Mouse (Mus musculus) embryonic facial prominence, embryonic 12.5 days (tissue): ENCODE results near the gene Hspa1a. TPM values are rescaled to one million over a fixed set of nuclear protein-coding genes. Genes with fewer than 3 reads are reported as not detected.

ENCODE experiments used
- polyA plus RNA-seq: library from polyadenylated mRNA; unstranded; fragments of >200 nt; fragmentation: Nextera tagmentation; extraction: Ambion mirVana; gene quantifications from 2 replicates; pipeline ENCODE4 v1.2.1, GENCODE M21; 2016

Hspa1a gene
- polyA plus RNA-seq, 1 experiment from 2014 or later = 4.9 TPM

Other genes with a start within 250 kb of the Hspa1a start
- gene C4b, start 228.3 kb downstream of the Hspa1a start, polyA plus RNA-seq = 0.05 TPM in 1 of 2 replicates, not detected in the other
- not detected in 2 replicates for gene Cyp21a1, start 167.6 kb downstream of the Hspa1a start, polyA plus RNA-seq
- gene Stk19, start 135.2 kb downstream of the Hspa1a start, polyA plus RNA-seq = 21.5 and 23.8 TPM in 2 replicates
- gene Dxo, start 135.1 kb downstream of the Hspa1a start, polyA plus RNA-seq = 65.5 and 77.7 TPM in 2 replicates
- gene Skiv2l, start 121.9 kb downstream of the Hspa1a start, polyA plus RNA-seq = 61.6 and 64.3 TPM in 2 replicates
- gene Nelfe, start 121.8 kb downstream of the Hspa1a start, polyA plus RNA-seq = 127 and 134 TPM in 2 replicates
- gene Cfb, start 109.6 kb downstream of the Hspa1a start, polyA plus RNA-seq = 1.1 and 1.7 TPM in 2 replicates
- gene Zbtb12, start 92.7 kb downstream of the Hspa1a start, polyA plus RNA-seq = 8.6 and 8.9 TPM in 2 replicates
- 0.31 TPM in 1 of 2 replicates, not detected in the other for gene Gm20547, start 90.1 kb downstream of the Hspa1a start, polyA plus RNA-seq
- gene C2, start 73.9 kb downstream of the Hspa1a start, polyA plus RNA-seq = 1.2 and 2.5 TPM in 2 replicates
- gene Ehmt2, start 73.7 kb downstream of the Hspa1a start, polyA plus RNA-seq = 111 and 121 TPM in 2 replicates
- gene Slc44a4, start 57.7 kb downstream of the Hspa1a start, polyA plus RNA-seq = 0.29 TPM in 1 of 2 replicates, not detected in the other
- gene Neu1, start 40.9 kb downstream of the Hspa1a start, polyA plus RNA-seq = 19.2 and 20.8 TPM in 2 replicates
- 0.33 and 0.36 TPM in 2 replicates for gene Hspa1b, start 12.9 kb downstream of the Hspa1a start, polyA plus RNA-seq
- not detected in 2 replicates for gene Gm20481, start 2.2 kb downstream of the Hspa1a start, polyA plus RNA-seq
- gene Hspa1l, start 547 bp upstream of the Hspa1a start, polyA plus RNA-seq = 0.84 and 0.99 TPM in 2 replicates
- gene Lsm2, start 9.7 kb upstream of the Hspa1a start, polyA plus RNA-seq = 212 and 230 TPM in 2 replicates
- gene Vars, start 28.8 kb upstream of the Hspa1a start, polyA plus RNA-seq = 150 and 160 TPM in 2 replicates
- 0.20 and 0.25 TPM in 2 replicates for gene Vwa7, start 44.4 kb upstream of the Hspa1a start, polyA plus RNA-seq
- gene Sapcd1, start 55.9 kb upstream of the Hspa1a start, polyA plus RNA-seq = 8.7 and 9.5 TPM in 2 replicates
- 3.7 and 4.2 TPM in 2 replicates for gene Msh5, start 74.6 kb upstream of the Hspa1a start, polyA plus RNA-seq
- gene Clic1, start 77.8 kb upstream of the Hspa1a start, polyA plus RNA-seq = 205 and 211 TPM in 2 replicates
- 471 and 492 TPM in 2 replicates for gene Ddah2, start 86.9 kb upstream of the Hspa1a start, polyA plus RNA-seq
- gene Ly6g6c, start 93.2 kb upstream of the Hspa1a start, polyA plus RNA-seq = not detected in 2 replicates
- gene Mpig6b, start 94.0 kb upstream of the Hspa1a start, polyA plus RNA-seq = 0.61 and 0.99 TPM in 2 replicates
- 1.1 and 1.3 TPM in 2 replicates for gene Ly6g6e, start 104.7 kb upstream of the Hspa1a start, polyA plus RNA-seq
- gene Ly6g6d, start 105.9 kb upstream of the Hspa1a start, polyA plus RNA-seq = 0.68 TPM in 1 of 2 replicates, not detected in the other
- gene Ly6g6f, start 113.5 kb upstream of the Hspa1a start, polyA plus RNA-seq = 0.27 and 0.65 TPM in 2 replicates
- 83.3 and 86.7 TPM in 2 replicates for gene Abhd16a, start 117.1 kb upstream of the Hspa1a start, polyA plus RNA-seq
- gene Ly6g5c, start 136.1 kb upstream of the Hspa1a start, polyA plus RNA-seq = not detected in 2 replicates
- 0.82 and 1.0 TPM in 2 replicates for gene Ly6g5b, start 143.3 kb upstream of the Hspa1a start, polyA plus RNA-seq
- 22.4 and 25.5 TPM in 2 replicates for gene Gpank1, start 149.3 kb upstream of the Hspa1a start, polyA plus RNA-seq
- gene Csnk2b, start 149.9 kb upstream of the Hspa1a start, polyA plus RNA-seq = 254 and 259 TPM in 2 replicates
- gene D17H6S53E, start 154.2 kb upstream of the Hspa1a start, polyA plus RNA-seq = 9.3 and 10.7 TPM in 2 replicates
- 0.46 and 0.49 TPM in 2 replicates for gene Apom, start 159.9 kb upstream of the Hspa1a start, polyA plus RNA-seq
- 73.3 and 74.0 TPM in 2 replicates for gene Bag6, start 163.0 kb upstream of the Hspa1a start, polyA plus RNA-seq
- gene Prrc2a, start 192.7 kb upstream of the Hspa1a start, polyA plus RNA-seq = 225 and 230 TPM in 2 replicates
- 7.0 and 7.3 TPM in 2 replicates for gene Aif1, start 203.9 kb upstream of the Hspa1a start, polyA plus RNA-seq
- 5.9 and 7.7 TPM in 2 replicates for gene Lst1, start 216.3 kb upstream of the Hspa1a start, polyA plus RNA-seq
- 0.95 and 0.98 TPM in 2 replicates for gene Ltb, start 222.3 kb upstream of the Hspa1a start, polyA plus RNA-seq
- 0.15 and 0.25 TPM in 2 replicates for gene Tnf, start 229.9 kb upstream of the Hspa1a start, polyA plus RNA-seq
- 0.22 and 0.27 TPM in 2 replicates for gene Lta, start 233.2 kb upstream of the Hspa1a start, polyA plus RNA-seq
- 1.0 TPM in 1 of 2 replicates, not detected in the other for gene Gm16181, start 248.7 kb upstream of the Hspa1a start, polyA plus RNA-seq